Mouse (Mus musculus) skeletal muscle tissue, adult 2 months (tissue): ENCODE measurements around the gene Eno1.
"Not testable (repeated sequence)": the region's sequence is repeated elsewhere in the genome, so short reads cannot be mapped to it uniquely, and the experiment has no call there.

ENCODE experiments used
- DNase-seq: peaks from one replicate; pipeline ENCODE4 v3.0.0-alpha.2; 2012; ENCODE audit warnings: low read depth, low spot score

Eno1 gene

DNA sequence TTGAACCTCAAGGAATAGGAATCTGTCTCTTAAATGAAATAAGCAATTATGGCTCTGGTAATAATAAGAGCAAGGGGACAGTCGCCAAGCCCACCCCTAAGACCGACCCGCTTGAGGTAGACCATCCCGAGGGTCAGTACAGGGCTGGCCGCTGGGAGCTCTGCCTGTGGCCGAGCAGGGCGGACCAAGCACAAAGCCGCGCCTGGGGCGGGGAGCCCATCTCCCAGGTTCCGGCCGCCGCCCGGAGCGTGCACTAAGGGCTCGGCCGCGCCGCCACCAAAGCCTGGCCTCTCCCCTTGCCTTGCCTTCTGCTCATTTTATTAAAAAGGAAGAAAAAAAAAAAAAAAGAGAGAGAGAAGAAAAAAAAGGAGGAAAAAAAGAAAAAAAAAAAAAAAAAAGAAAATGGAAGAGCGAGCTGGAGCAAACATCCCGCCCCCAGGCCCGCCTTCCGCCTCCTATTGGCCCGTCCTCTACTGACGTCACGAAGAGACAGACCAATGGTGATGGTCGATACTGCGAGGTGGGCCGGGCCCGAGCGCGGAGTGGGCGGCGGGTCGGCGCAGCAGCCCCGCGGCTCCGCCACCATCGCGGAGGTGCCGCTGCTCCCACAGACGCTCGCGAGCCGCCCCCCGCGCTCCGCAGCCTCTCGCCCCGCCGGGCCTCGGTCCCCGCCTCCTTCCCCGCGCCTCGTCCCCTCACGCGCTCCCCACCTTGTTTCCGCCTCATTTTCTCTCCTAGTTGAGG is 44.7 kb downstream of the Eno1 start, which contains the start of gene Rere:
Rere (plus strand) TSS at position 629 of the 744 bp plus-strand sequence.
- peak; percentile 97 for DNase-seq

DNA sequence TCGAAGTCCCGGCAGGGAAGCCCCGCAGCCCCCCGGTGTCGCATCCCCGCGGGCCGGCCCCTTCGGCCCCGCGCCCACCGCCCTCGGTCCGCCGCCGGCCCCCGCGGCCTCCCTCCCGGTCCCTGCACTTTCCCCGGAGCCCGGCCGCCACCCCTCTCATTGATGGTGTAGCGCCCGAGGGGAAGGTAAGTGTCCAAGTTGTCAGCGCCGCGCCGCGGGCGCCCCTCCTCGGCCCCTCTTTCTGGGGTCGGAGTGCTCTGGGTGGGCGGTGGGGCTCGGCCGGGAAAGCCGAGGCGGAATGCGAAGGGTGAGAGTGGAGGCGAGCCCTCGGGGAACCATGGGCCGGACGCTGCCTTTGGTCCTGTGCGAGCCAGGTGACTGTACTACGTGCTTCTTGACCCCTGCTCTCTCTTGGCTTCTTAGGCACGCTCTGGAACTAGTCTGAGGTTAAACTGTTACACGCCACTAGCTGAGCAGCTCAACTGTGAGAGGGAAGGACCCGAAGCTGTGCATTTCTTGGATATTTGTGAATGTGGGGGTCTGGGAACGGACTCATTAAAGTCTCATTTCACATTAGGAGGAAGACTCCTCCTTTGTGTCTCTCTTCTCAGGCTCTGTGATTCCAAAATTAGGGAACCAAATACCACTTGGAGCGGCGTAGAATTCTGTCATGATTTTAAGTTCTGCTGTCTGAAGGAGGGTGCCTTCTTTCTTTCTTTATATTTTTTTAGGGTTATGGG is 45.5 kb downstream of the Eno1 start:
- DNase-seq: peak; percentile 49

DNA sequence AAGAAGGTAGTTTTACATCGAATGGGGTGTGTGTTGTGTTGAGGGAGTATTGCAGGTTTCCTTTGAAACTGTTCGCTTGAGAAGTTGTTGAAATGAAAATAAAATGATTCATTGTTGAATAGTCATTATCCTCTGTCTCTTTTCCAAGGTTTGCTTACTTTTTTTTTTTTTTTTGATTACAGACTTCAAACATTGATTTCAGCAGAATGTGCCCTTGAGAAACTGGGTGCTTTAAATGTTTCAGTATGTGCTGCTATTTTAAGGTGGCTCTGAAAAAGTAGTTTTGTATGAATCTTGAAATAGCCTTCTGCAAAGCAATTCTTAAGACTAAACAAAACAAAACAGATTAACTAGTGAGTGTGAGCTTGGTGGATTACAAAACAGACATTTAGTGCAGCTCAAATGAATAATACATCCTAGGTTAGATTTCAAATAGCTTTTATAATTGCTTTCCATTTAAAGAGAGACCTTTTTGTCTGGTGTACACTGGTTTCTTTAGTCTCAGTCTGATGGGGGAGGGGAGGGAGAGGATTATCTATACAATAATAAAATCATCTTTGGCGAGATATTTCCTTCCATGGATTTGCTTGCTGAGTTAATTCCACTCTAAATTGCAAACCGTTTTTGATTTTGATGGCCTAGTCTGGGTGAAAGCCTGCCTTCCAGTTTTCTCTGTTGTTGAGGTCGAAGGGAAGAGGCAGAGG is 46.3 kb downstream of the Eno1 start:
- DNase-seq: no peak

DNA sequence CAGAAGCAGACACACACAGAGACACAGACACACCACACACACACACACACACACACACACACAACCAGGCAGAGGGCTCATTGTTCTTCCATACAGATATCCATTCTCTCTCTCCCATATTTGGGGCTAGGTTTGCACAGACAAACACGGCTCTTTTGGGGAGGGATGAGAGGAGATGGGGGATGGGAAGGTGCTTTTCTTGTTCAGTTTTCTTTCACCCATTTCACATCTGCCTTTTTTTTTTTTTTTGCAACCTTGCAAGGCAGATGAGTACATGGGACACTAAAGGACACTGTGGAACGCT is 46.8 kb downstream of the Eno1 start:
- no peak for DNase-seq

DNA sequence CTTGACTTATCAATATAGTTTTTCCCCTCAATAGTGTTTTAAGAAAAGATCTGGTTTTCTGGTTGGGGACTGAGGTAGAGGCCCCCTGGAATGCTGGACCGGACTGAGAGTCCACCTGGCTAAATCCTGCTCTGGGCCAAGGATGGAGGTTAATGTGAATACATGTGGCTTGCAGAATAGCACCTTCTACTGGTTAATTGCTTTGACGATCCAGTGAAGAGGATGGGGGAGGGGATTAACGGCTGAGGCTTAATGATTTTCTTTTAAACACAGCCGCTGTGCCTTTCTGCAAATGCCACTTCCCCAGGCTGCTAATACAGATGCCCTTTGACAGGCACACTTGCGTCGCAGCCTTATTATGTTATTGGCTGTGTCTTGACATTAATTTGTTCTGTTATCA is 47.5 kb downstream of the Eno1 start:
- no peak for DNase-seq

DNA sequence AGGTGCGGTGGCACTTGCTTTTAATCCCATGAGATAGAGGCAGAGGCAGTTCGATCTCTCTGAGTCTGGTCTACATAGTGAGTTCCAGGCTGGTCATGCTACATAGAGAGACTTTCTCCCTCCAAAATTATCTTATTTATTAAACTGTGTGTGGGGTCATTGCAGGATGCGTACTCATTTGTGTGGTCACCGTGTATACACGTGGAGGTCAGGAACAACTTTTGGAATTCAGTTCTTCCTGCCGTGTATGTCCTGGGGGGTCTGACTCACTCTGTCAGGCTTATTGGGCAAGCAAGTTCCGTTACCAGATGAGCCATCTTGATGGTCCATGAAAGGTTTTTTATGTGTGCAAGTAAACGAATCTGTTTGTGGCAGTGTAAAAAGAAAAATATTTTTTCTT is 50.5 kb downstream of the Eno1 start:
- no peak for DNase-seq

DNA sequence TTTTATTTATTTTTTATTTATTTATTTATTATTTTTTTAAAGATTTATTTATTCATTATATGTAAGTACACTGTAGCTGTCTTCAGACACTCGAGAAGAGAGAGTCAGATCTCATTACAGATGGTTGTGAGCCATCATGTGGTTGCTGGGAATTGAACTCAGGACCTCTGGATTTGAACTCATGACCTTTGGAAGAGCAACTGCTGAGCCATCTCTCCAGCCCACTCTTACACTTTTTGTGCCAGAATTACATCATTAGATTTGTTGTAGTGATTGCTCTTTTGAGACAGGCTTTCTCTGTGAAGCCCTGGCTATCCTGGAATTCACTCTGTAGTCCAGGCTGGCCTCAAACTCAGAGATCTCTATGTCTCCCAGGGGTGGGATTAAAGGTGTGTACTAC is 50.9 kb downstream of the Eno1 start:
- DNase-seq: not testable (repeated sequence)

DNA sequence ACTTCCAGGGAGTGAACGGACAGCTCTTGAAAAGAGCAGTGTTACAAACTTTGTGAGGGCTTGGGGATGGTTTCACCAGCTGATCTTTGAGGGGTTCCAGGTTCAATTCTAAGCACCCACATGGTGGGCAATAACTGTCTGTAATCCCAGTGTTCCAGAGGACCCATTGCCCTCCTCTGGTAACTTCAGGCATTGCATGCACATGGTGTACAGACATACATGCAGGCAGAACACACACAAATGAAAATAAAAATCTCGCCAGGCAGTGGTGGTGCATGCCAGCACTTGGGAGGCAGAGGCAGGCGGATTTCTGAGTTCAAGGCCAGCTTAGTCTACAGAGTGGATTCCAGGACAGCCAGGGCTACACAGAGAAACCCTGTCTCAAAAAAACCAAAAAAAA is 55.4 kb downstream of the Eno1 start:
- DNase-seq: no peak

DNA sequence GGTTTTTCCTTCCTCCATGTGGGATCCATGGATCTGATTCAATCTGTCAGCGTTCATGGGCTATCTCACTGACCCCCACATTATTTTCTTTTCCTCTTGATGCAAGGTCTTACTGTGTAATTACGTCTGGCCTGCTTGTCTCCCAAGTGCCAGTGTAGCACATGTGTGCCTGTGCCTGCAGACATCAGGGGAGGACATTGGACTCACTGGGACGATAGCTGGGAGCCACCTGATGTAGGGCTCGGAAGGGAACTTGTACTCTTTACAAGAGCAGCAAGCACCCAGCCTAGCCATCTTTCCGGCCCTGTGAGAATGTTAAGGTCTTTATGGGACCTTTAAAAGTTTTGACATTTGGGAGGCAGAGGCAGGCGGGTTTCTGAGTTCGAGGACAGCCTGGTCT is 58.3 kb downstream of the Eno1 start:
- no peak for DNase-seq

DNA sequence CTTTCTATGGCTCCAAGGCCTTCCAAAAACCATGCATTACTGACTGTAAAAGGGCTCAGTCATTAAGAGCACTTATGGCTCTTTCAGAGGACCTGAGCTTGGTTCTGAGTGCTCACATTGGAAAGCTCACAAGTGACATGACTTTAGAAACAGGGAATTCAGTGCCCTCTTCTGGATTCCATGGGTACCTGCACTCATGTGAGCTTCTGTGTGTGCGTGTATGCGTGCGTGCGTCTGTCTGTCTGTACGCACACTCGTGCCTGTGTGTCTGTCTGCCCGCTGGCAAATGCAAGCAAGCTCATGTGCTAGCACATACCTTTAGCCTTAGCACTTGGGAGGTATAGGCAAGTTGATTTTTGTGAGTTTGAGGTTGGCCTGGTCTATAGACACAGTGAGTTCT is 59.4 kb downstream of the Eno1 start:
- no peak for DNase-seq
